Mouse (Mus musculus) heart, embryonic 13.5 days (tissue): ENCODE measurements around the gene Gm32687. TPM values are rescaled to one million over a fixed set of nuclear protein-coding genes. Genes with fewer than 3 reads are reported as not detected.
A peak's percentile ranks its signal among the peaks of the same experiment; 100 is the strongest.
"Not testable (repeated sequence)": the region's sequence is repeated elsewhere in the genome, so short reads cannot be mapped to it uniquely, and the experiment has no call there.

Source experiments
- ATAC-seq: fragments of 200-750 bp; cut with Nextera tagmentation; 2 replicates; pipeline ENCODE4 v1.8.0; 2017; ENCODE audit warnings: moderate TSS enrichment; ENCODE audit not compliant: insufficient number of reproducible peaks, low FRiP score, low TSS enrichment; ENCODE audit errors: extremely low read depth
- H3K27ac ChIP-seq: fragments of 300-500 bp; sonication (generic); replicated peaks from 2 replicates; pipeline ENCODE4 v1.5.1; 2015; ENCODE audit warnings: moderate library complexity, mild to moderate bottlenecking, inconsistent platforms
- H3K27me3 ChIP-seq: fragments of 300-500 bp; sonication (generic); replicated peaks from 2 replicates; pipeline ENCODE4 v1.6.1; 2015; ENCODE audit warnings: mild to moderate bottlenecking, inconsistent platforms
- H3K36me3 ChIP-seq: fragments of 300-500 bp; sonication (generic); 2 replicates; pipeline ENCODE4 v1.6.1; 2015; ENCODE audit warnings: mild to moderate bottlenecking, inconsistent platforms
- H3K4me1 ChIP-seq: fragments of 300-500 bp; sonication (generic); 2 replicates; pipeline ENCODE4 v1.6.1; 2015; ENCODE audit warnings: inconsistent platforms
- H3K4me2 ChIP-seq: fragments of 300-500 bp; sonication (generic); 2 replicates; pipeline ENCODE4 v1.6.1; 2015; ENCODE audit warnings: inconsistent platforms, mild to moderate bottlenecking, moderate library complexity
- H3K4me3 ChIP-seq: fragments of 300-500 bp; sonication (generic); 2 replicates; pipeline ENCODE4 v1.5.1; 2015; ENCODE audit warnings: moderate library complexity, mild to moderate bottlenecking, inconsistent platforms
- H3K9ac ChIP-seq: fragments of 300-500 bp; sonication (generic); 2 replicates; pipeline ENCODE4 v1.6.1; 2015; ENCODE audit warnings: inconsistent platforms, mild to moderate bottlenecking, moderate library complexity
- H3K9me3 ChIP-seq: fragments of 300-500 bp; sonication (generic); 2 replicates; pipeline ENCODE4 v1.6.1; 2016; ENCODE audit warnings: inconsistent platforms
- WGBS: fragments of 180-500 bp; shearing (Covaris S2); methylation state at CpG from one replicate; pipeline ENCODE4 v1.1.7; 2015; ENCODE audit warnings: mixed read lengths; 5-methylcytosine and 5-hydroxymethylcytosine counted together
- polyA plus RNA-seq: library from polyadenylated mRNA; unstranded; fragments of >200 nt; fragmentation: Nextera tagmentation; extraction: Ambion mirVana; gene quantifications from 2 replicates; pipeline ENCODE4 v1.2.1, GENCODE M21; 2015

The Gm32687 gene
- 4.1 and 4.9 TPM in 2 replicates for polyA plus RNA-seq

- peak; percentile 97 for ATAC-seq
- not testable (repeated sequence) for H3K4me3 ChIP-seq, H3K27me3 ChIP-seq, H3K9ac ChIP-seq, H3K4me1 ChIP-seq, H3K27ac ChIP-seq, H3K9me3 ChIP-seq, H3K4me2 ChIP-seq, H3K36me3 ChIP-seq
- 31% methylated on average over 5 of the region's 49 CpGs for WGBS
These were observed at the start of gene Gm32687 for GRCm38 (mm10) chr10:81863409-81864407. TSS of gene Gm32687 (plus strand) at chr10:81863934.

- not testable (repeated sequence) for H3K9me3 ChIP-seq, H3K27me3 ChIP-seq, H3K27ac ChIP-seq, H3K4me2 ChIP-seq, H3K36me3 ChIP-seq, H3K4me1 ChIP-seq, H3K4me3 ChIP-seq, H3K9ac ChIP-seq, ATAC-seq
- no CpG with 5 or more reads among the region's 18 CpGs for WGBS
These were observed 17.5 kb upstream of the Gm32687 start for GRCm38 (mm10) chr10:81846219-81846618.

GRCm38 (mm10) chr10:81929842-81930743, 66.4 kb downstream of the Gm32687 start, which contains the start of gene Zfp781:
TSS of gene Zfp781 (minus strand) at chr10:81930480.
- H3K36me3 ChIP-seq, H3K4me1 ChIP-seq, H3K27ac ChIP-seq, H3K4me3 ChIP-seq, H3K4me2 ChIP-seq, H3K27me3 ChIP-seq, H3K9ac ChIP-seq, H3K9me3 ChIP-seq: not testable (repeated sequence)
- no CpG with 5 or more reads among the region's 43 CpGs for WGBS
- peak; percentile 78; the same call in 1 of the 2 replicates for ATAC-seq

Other genes starting within 250 kb of the Gm32687 start
- gene Sirt6, start 236.1 kb upstream of the Gm32687 start, polyA plus RNA-seq: 24.6 and 25.6 TPM in 2 replicates
- 10.3 and 10.6 TPM in 2 replicates for gene Ankrd24, start 235.4 kb upstream of the Gm32687 start, polyA plus RNA-seq
- 3.1 and 3.4 TPM in 2 replicates for gene Gm10778, start 214.9 kb upstream of the Gm32687 start, polyA plus RNA-seq
- 8.3 and 8.9 TPM in 2 replicates for gene Zfp433, start 159.1 kb upstream of the Gm32687 start, polyA plus RNA-seq
- gene Gm3055, start 92.8 kb upstream of the Gm32687 start, polyA plus RNA-seq: 4.0 and 4.5 TPM in 2 replicates
- 2.2 TPM in 2 replicates for gene Gm4767, start 51.7 kb upstream of the Gm32687 start, polyA plus RNA-seq
- gene Zfp781, start 66.5 kb downstream of the Gm32687 start, polyA plus RNA-seq: 2.0 and 2.3 TPM in 2 replicates
- 10.8 and 11.1 TPM in 2 replicates for gene Zfp873, start 184.2 kb downstream of the Gm32687 start, polyA plus RNA-seq
- gene BC024063, start 219.4 kb downstream of the Gm32687 start, polyA plus RNA-seq: 2.4 and 3.4 TPM in 2 replicates